Mouse (Mus musculus): ENCODE data around the gene Lsamp. TPM values are rescaled to one million over a fixed set of nuclear protein-coding genes. Genes with fewer than 3 reads are reported as not detected.
A peak's percentile ranks its signal among the peaks of the same experiment; 100 is the strongest.
"Not testable (repeated sequence)": the region's sequence is repeated elsewhere in the genome, so short reads cannot be mapped to it uniquely, and the experiment has no call there.

Lsamp gene
- polyA plus RNA-seq, 1 experiment from 2014 or later = 106 TPM

- H3K27ac ChIP-seq (ENCODE audit: low read length) = no peak overlapping the region
- H3K9me3 ChIP-seq (replicated peaks; ENCODE audit: control insufficient read depth, low read length, poor library complexity, severe bottlenecking) = no peaks in the 10 kb centered on the region
- no peaks in the 10 kb centered on the region for H3K4me1 ChIP-seq (ENCODE audit: control insufficient read depth, insufficient read depth, low read length)
- H3K36me3 ChIP-seq (ENCODE audit: control insufficient read depth, insufficient read depth, low read length) = no peaks in the 10 kb centered on the region
- no peak overlapping the region for H3K9ac ChIP-seq (ENCODE audit: low read depth, low read length)
- 90% methylated on average over 12 of the region's 12 CpGs for WGBS
- no peak for ATAC-seq
- no peak overlapping the region for H3K4me3 ChIP-seq (ENCODE audit: low read depth, low read length)
- no peak overlapping the region for H3K4me2 ChIP-seq (ENCODE audit: low read length)
- H3K27me3 ChIP-seq (ENCODE audit: control insufficient read depth, insufficient read depth, low read depth, low read length) = no peaks in the 10 kb centered on the region
These were observed 588.1 kb downstream of the Lsamp start for GRCm38 (mm10) chr16:40572085-40572745.

GRCm38 (mm10) chr16:40582076-40582475 is 597.9 kb downstream of the Lsamp start:
- no peak for ATAC-seq
- no peaks in the 10 kb centered on the region for H3K36me3 ChIP-seq (ENCODE audit: control insufficient read depth, insufficient read depth, low read length)
- 70% methylated on average over 3 of the region's 3 CpGs for WGBS
- H3K9me3 ChIP-seq (replicated peaks; ENCODE audit: control insufficient read depth, low read length, poor library complexity, severe bottlenecking) = no peaks in the 10 kb centered on the region
- no peak overlapping the region for H3K4me2 ChIP-seq (ENCODE audit: low read length)
- no peaks in the 10 kb centered on the region for H3K4me1 ChIP-seq (ENCODE audit: control insufficient read depth, insufficient read depth, low read length)
- H3K4me3 ChIP-seq (ENCODE audit: low read depth, low read length) = no peak overlapping the region
- no peak overlapping the region for H3K27ac ChIP-seq (ENCODE audit: low read length)
- no peaks in the 10 kb centered on the region for H3K27me3 ChIP-seq (ENCODE audit: control insufficient read depth, insufficient read depth, low read depth, low read length)
- no peak overlapping the region for H3K9ac ChIP-seq (ENCODE audit: low read depth, low read length)

- Histone ChIP-seq H3K36me3 (ENCODE audit: control insufficient read depth, insufficient read depth, low read length) (no peaks in the 10 kb centered on the region), H3K4me2 (ENCODE audit: low read length) (no peak overlapping the region), H3K4me1 (ENCODE audit: control insufficient read depth, insufficient read depth, low read length) (no peaks in the 10 kb centered on the region), H3K9me3 (replicated peaks; ENCODE audit: control insufficient read depth, low read length, poor library complexity, severe bottlenecking) (no peaks in the 10 kb centered on the region), H3K9ac (ENCODE audit: low read depth, low read length) (no peak overlapping the region), H3K27me3 (ENCODE audit: control insufficient read depth, insufficient read depth, low read depth, low read length) (no peaks in the 10 kb centered on the region), H3K4me3 (ENCODE audit: low read depth, low read length) (no peak overlapping the region), H3K27ac (ENCODE audit: low read length) (no peak overlapping the region)
- ATAC-seq = no peak
- WGBS = 79% methylated on average over 6 of the region's 6 CpGs
These were observed 609.0 kb downstream of the Lsamp start for GRCm38 (mm10) chr16:40593161-40593560.

GRCm38 (mm10) chr16:40601431-40602387 is 617.5 kb downstream of the Lsamp start:
- Histone ChIP-seq H3K36me3 (ENCODE audit: control insufficient read depth, insufficient read depth, low read length) (no peaks in the 10 kb centered on the region), H3K9me3 (replicated peaks; ENCODE audit: control insufficient read depth, low read length, poor library complexity, severe bottlenecking) (no peaks in the 10 kb centered on the region), H3K27ac (ENCODE audit: low read length) (no peak overlapping the region), H3K9ac (ENCODE audit: low read depth, low read length) (no peak overlapping the region), H3K4me1 (ENCODE audit: control insufficient read depth, insufficient read depth, low read length) (peaks cover 8% of the 10 kb centered on the region), H3K4me3 (ENCODE audit: low read depth, low read length) (no peak overlapping the region), H3K27me3 (ENCODE audit: control insufficient read depth, insufficient read depth, low read depth, low read length) (no peaks in the 10 kb centered on the region), H3K4me2 (ENCODE audit: low read length) (no peak overlapping the region)
- 31% methylated on average over 4 of the region's 4 CpGs for WGBS
- peak; percentile 32; the same call in 1 of the 2 replicates for ATAC-seq

- H3K9ac ChIP-seq (ENCODE audit: low read depth, low read length) = no peak overlapping the region
- 94% methylated on average over 3 of the region's 3 CpGs for WGBS
- peaks cover 3% of the 10 kb centered on the region; the same call in 1 of the 2 replicates for H3K4me1 ChIP-seq (ENCODE audit: control insufficient read depth, insufficient read depth, low read length)
- H3K27me3 ChIP-seq (ENCODE audit: control insufficient read depth, insufficient read depth, low read depth, low read length) = no peaks in the 10 kb centered on the region
- H3K36me3 ChIP-seq (ENCODE audit: control insufficient read depth, insufficient read depth, low read length) = no peaks in the 10 kb centered on the region
- no peak overlapping the region for H3K4me3 ChIP-seq (ENCODE audit: low read depth, low read length)
- H3K27ac ChIP-seq (ENCODE audit: low read length) = no peak overlapping the region
- H3K9me3 ChIP-seq (replicated peaks; ENCODE audit: control insufficient read depth, low read length, poor library complexity, severe bottlenecking) = no peaks in the 10 kb centered on the region
- H3K4me2 ChIP-seq (ENCODE audit: low read length) = no peak overlapping the region
- ATAC-seq = no peak
These were observed 623.3 kb downstream of the Lsamp start for GRCm38 (mm10) chr16:40607509-40607908.

GRCm38 (mm10) chr16:40616697-40617096 is 632.5 kb downstream of the Lsamp start:
- not testable (repeated sequence) for H3K27me3 ChIP-seq (ENCODE audit: control insufficient read depth, insufficient read depth, low read depth, low read length); H3K4me2 ChIP-seq (ENCODE audit: low read length); H3K36me3 ChIP-seq (ENCODE audit: control insufficient read depth, insufficient read depth, low read length); H3K4me3 ChIP-seq (ENCODE audit: low read depth, low read length); H3K9ac ChIP-seq (ENCODE audit: low read depth, low read length); H3K9me3 ChIP-seq (replicated peaks; ENCODE audit: control insufficient read depth, low read length, poor library complexity, severe bottlenecking); ATAC-seq; H3K27ac ChIP-seq (ENCODE audit: low read length); H3K4me1 ChIP-seq (ENCODE audit: control insufficient read depth, insufficient read depth, low read length)
- 5% methylated on average over 1 of the region's 1 CpGs for WGBS

GRCm38 (mm10) chr16:40621086-40621485 is 636.9 kb downstream of the Lsamp start:
- H3K4me2 ChIP-seq (ENCODE audit: low read length); ATAC-seq; H3K9me3 ChIP-seq (replicated peaks; ENCODE audit: control insufficient read depth, low read length, poor library complexity, severe bottlenecking); H3K9ac ChIP-seq (ENCODE audit: low read depth, low read length); H3K36me3 ChIP-seq (ENCODE audit: control insufficient read depth, insufficient read depth, low read length); H3K4me3 ChIP-seq (ENCODE audit: low read depth, low read length); H3K4me1 ChIP-seq (ENCODE audit: control insufficient read depth, insufficient read depth, low read length); H3K27me3 ChIP-seq (ENCODE audit: control insufficient read depth, insufficient read depth, low read depth, low read length); H3K27ac ChIP-seq (ENCODE audit: low read length): not testable (repeated sequence)
- WGBS = 76% methylated on average over 7 of the region's 7 CpGs

- no peak for ATAC-seq
- Histone ChIP-seq H3K27ac (ENCODE audit: low read length) (no peak overlapping the region), H3K4me1 (ENCODE audit: control insufficient read depth, insufficient read depth, low read length) (no peaks in the 10 kb centered on the region), H3K9me3 (replicated peaks; ENCODE audit: control insufficient read depth, low read length, poor library complexity, severe bottlenecking) (no peaks in the 10 kb centered on the region), H3K4me3 (ENCODE audit: low read depth, low read length) (no peak overlapping the region), H3K27me3 (ENCODE audit: control insufficient read depth, insufficient read depth, low read depth, low read length) (no peaks in the 10 kb centered on the region), H3K9ac (ENCODE audit: low read depth, low read length) (no peak overlapping the region), H3K36me3 (ENCODE audit: control insufficient read depth, insufficient read depth, low read length) (no peaks in the 10 kb centered on the region), H3K4me2 (ENCODE audit: low read length) (no peak overlapping the region)
- WGBS = 85% methylated on average over 5 of the region's 5 CpGs
These were observed 643.0 kb downstream of the Lsamp start for GRCm38 (mm10) chr16:40627159-40627558.

All from midbrain, embryonic 16.5 days (tissue).